Mouse (Mus musculus) adrenal gland (tissue): ENCODE results near the gene Ccdc6.

Experiments used
- intact Hi-C: fragments of 180-260 bp; cut with DNase I; formaldehyde crosslinking; loops from one replicate; pipeline ENCODE4 v1.15.1; 2025
- long read RNA-seq, 2 experiments: library from polyadenylated mRNA; unstranded; transcript quantifications; one replicate each; pipeline ENCODE4 v2.0.0; 2020; ENCODE audit warnings: borderline replicate concordance in 1 of 2; ENCODE audit not compliant: insufficient replicate concordance in 1 of 2

Ccdc6 gene
- long read RNA-seq, experiment 1, partial matches to known transcripts = 0 of 21 reads
- long read RNA-seq, experiment 1, other reads (novel, unspliced or antisense) = 21 of 21 reads
- long read RNA-seq, experiment 2, partial matches to known transcripts = 1 of 27 reads
- long read RNA-seq, experiment 2, other reads (novel, unspliced or antisense) = 26 of 27 reads

DNA sequence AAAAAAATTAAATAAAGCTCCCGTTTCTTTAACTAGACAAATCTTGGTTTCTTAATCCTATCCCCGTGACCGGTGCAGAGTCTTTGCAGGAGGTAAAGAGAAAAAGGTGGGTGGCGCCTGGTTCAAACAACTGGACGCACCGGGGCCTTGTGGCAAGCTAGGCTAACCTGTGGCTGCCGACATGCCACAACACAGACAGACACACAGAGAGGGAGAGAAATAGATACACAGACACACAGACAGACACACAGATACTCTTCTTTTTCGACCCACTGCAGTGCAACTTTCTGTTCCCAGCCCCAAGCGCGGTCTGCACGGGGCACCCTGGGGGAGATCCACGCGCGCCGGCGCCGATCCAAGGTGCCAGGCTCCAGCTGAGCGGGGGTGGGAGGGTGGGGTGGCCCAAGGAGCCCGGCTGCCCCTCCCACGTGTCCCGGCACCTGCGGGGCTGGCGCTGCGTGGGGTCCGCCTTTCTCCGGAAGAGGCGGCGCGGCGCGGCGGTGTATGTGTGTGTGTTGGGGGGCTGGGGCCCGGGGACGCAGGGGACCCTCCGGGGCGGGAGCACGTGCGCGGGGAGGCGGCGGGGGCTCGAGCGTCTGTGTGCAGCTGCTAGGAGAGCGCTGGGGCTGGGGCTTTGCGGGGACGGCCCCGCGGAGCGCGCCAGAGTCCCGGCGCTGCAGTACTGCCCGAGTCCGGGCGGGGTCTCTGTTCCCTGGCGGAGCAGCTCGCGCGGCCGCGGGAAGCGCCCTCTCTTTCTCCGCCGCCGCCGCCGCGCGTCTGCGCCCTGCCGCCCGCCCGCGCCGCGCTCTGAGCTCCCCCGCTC is at the start of gene Ccdc6:
Gene Ccdc6, plus strand, starts transcription at position 756 of the 823 bp plus-strand sequence.
- intact Hi-C loops = loop anchor here (5.0 kb wide), 1 partner anchor 41 kb away; no protein-coding TSS in a partner anchor

DNA sequence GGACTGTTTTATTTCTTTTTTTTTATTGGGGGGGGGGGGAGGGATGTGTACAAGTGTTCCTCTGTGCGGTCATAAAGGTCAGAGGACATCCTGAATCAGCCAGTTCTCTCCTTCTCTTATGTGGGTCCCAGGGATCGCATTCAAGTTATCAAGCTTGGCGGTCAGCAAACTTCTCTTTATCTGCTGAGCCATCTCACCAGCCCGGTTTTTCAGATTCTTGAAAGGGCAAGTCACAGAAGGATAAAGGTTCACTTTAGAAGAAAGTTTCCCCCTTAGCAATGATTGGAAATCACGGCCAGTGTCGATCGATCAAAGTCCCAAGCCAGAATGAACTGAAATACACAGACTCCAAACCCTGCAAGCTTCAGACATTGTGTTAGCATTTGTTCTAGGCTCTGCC is 47.1 kb upstream of the Ccdc6 start:
- intact Hi-C loops = no loop called here

DNA sequence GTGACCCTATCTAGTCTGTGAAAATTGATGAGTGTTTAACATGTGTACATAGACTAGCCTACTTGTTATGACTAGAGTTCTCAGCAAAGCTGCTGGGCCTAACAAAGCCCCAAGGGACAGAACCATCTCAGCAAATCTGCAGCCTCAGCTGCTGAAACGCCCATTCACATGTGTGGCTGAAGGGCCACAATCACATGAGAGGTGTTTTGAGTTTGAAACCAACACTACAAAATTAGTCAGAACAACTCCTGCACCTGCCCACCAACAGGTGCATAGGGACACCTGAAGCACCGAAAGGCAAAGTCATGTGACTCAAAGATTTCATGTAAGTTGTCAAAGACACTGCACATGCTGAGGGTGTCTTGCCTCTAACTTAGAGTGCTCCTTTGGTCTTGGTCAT is 41.6 kb upstream of the Ccdc6 start:
- intact Hi-C loops = no loop called here

DNA sequence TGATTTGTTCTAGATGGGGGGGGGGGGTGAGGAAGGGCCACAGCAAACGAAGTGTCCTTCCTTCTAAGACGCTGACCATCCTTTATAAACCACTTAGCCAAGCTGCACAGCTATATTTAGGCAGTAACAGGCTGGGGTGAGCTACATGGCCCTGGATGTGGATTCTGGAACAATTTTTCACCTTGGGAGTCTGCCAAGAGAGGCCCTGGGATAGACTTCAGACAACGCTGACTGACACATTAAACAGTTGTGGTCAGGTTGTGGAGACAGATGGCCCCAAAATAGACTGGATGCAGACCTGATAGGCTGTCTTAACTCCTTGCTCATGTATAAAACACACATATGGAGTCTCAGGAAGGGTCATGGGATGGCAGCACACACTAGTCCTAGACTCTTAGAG is 39.9 kb upstream of the Ccdc6 start:
- intact Hi-C loops = no loop called here

DNA sequence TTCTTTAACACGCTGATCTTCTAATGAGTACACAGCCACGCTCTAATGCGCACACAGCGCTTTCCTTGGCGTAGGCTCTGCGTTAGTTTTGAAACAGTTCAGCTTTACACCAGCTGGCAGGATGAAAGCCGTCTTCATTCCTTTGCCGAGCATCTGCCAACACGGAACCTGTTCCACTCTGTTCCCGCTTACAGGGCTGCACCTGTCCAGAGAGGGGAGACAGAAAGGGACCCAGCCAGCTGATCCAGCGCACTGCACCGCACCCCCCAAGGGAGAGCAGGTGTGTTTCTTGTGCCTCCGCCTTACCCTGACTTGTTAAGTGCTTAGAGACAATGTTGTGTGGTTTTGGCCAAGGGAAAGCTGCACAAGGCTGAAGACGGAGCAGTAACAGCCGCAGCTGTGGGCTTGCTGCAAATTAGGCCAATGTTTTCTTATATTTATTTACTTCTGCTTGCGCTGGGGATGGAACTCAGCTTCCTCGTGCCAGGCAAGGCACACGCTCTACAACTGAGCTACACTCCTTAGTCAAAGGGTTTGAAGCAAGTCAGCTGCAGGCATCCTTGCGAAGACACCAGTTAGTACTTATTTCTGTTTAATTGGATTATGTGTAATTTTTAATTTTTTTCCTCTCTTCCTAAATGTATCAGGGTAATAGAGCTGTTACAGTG is 36.8 kb upstream of the Ccdc6 start:
- intact Hi-C loops = no loop called here

DNA sequence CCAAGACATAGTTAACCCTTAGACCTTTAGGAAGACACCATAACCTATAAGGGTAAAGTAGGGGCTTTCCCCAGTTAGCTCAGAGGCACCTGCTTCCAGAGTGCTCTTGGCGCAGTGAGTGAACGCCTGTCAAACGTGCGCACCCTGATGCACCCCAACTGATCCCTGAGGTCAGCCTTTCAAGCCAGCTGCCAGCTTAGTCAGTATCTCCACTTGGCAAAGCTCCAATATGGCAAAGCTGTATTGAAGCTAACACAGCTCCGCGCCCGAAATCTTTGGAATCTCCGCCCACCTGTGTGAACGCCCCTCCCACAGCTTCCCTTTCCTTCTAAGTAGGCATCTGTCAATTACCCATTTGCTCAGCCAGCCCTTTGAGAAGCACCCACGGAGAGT is 36.2 kb upstream of the Ccdc6 start:
- intact Hi-C loops = no loop called here

DNA sequence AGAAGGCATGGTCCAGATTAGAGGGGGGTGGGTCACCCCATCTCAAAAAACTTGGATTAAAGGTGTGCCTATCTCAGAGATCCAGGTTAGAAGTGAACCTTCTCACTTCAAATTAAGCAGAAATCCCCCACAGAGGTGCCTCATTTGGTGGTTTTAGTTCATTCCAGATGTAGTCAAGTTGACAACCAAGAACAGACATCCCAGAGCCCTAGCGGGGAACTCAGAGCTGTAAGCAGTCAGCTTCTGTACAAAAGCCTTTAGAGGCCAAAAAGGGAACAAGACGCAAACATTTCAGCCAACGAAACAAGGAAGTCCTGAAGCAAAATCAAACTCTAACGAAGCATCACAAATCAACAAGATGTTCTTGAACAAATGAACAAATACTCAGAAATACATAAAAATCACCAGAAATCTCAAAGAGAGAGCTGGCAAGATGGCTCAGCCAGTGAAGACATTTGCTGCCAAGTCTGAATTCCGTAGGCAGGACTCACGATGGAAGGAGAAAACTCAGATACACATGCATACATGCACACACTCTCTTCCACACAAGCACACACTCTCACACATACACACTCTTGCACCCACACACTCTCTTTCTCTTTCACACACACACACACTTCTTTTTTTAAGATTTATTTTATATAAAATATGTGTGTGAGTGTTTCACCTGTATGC is 32.9 kb upstream of the Ccdc6 start:
- intact Hi-C loops = no loop called here

DNA sequence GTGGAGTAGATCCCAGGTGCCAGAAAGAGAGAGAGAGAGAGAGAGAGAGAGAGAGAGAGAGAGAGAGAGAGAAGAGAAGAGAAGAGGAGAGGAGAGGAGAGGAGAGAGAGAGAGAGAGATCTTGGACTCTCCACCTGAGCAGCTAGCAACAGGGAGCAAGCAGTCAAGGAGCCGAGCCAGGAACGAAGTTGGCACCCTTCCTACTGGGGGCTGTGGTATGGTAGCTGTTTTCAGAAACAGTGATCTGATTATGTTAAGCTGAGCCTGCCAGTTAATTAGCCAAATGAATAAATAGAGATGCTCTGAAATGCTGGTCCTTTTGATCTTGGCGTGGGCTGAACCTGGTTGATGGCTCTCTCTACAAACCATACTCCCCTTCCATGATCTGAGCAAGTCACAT is 31.7 kb upstream of the Ccdc6 start:
- intact Hi-C loops = no loop called here

DNA sequence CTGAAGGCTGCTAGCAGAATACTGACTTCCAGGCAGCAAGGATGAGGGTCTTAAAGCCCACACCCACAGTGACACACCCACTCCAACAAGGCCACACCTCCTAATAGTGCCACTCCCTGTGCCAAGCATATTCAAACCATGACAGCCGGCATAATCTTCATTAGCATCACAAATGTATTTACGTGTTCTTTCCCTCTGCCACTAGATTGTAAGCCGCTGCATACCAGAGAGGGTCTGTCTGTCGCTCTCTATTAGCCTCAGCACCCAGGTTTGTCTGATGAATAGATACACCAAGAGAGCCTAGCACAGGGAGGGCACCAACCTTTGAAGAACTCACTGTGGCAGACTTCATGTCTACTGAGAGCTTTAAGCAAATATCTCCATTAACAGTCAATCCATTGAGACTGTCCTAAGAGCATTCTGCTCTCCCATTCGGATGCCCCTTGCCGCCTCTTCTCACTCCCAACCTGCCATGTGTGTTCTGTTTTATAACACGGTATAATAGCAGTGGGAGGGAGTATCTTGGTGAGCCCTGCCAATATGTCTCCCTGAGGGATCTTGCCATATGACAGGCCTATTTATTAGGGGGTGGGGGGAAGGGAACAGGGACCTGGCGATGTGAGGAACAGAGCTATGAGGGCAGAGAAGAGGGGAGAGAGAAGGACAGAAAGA is 30.3 kb upstream of the Ccdc6 start:
- intact Hi-C loops = no loop called here

DNA sequence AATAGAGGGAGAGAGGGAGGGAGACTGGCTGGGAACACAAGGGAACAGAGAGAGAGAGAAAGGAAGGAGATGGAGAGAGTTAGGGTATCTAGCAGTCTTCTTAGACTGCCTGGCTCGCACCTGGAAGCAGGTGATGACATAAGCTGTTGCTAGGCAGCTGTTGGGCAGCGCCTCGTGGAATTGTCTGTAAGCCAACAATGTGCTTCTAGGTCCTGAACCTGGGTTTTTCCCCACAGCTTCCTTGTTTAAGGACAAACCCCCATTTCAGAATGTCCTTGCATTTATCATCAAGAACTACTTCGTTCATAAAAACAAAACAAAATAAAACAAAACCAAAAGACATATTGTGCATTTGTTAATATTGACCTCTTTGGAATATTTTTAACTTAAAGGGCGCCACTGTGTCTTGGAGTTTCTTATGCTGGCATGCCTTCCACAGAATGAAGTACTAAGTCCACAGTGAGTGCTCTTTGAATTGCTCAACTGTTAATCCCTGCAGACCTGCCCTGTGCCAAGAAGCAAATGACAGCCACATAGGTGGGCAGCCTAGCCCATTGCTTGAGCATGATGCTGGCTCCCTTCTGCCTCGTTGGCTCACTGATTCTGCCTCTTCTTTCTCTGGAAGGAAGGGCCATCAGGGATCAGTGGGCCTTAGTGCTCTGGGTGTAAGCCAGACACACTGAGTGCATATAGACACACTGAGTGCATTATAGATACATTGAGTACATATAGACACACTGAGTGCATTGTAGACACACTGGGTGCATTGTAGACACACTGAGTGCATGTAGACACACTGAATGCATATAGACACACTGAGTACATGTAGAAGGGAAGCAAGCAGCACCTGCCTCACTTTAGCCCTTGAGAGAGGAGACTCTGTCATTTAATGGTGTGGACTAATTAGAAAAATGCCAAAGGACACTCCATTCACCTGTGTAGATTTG is 29.5 kb upstream of the Ccdc6 start:
- intact Hi-C loops = no loop called here

DNA sequence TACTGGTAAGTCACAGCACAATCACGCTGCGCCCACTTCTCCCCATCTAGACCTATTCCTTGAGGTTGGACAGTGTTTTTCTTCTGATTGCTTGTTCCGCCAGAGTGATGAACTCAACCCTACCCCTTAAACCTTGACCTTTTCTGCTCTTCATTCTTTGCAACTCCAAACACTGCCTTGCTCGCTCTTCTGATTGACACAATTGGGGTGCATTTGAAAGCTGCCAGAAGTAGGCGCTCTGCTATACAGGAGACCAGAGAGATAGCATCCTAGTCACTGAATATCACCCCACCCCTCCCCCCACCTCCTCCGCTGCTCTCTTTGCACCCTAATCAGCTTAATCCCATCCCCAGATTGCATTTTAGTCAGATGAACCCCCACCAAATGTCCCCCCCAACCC is 27.6 kb upstream of the Ccdc6 start:
- intact Hi-C loops = no loop called here

DNA sequence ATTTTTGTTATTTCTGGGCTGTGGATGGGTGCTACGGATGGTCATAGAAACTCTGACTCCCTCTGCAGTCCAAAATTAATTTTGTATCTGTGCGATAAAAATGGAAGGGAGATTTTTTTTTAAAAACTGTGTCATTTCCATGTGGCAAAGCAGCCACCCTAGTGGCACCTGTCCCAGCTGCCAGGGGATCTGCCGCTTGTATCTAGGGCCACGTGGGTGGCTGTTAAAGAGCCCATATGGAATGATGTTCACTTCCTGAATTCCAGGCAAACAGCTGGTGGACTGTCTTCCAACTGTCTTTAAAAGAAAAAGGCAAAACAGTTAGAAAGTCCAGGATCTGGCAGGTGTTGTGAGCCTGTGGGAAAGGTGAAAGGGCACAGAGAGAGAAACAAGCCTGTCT is 25.6 kb upstream of the Ccdc6 start:
- intact Hi-C loops = no loop called here

DNA sequence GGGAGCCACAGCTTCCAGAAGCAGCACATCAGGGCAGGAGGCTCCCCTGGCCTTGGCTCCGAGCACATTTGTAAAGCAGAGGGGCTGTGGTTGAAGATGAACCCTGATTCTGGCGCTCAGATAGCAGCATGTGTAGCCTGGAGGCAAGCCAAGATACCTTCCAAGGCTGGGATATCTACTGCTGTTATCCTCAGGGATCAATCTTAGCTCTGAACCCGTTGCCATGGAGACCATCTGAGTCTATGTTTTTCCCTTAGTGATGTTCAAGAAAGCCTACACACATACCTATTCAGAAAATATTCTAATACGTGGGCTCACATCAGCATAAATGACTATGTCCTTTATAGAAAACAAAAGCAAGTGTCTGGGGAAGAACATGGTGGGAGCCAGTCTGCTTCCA is 19.5 kb upstream of the Ccdc6 start:
- intact Hi-C loops = no loop called here

DNA sequence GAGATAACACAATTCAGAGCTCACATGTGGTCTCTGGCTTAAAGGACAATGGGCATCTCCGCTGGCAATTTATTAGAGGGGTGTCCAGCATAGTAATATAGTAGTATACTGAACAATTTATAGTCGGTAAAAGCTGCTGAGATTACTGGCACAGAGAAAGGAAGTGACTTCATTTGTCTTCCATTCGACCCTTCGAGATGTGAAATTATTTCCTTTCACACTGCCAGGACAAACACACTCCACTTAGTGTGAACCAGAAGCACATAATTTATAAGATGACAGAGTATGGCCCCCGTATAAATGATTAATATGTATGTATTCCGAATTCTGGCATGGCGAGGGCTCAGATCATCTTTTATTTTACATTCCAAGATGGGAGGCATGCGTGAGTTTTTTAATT is 16.0 kb upstream of the Ccdc6 start:
- intact Hi-C loops = no loop called here

DNA sequence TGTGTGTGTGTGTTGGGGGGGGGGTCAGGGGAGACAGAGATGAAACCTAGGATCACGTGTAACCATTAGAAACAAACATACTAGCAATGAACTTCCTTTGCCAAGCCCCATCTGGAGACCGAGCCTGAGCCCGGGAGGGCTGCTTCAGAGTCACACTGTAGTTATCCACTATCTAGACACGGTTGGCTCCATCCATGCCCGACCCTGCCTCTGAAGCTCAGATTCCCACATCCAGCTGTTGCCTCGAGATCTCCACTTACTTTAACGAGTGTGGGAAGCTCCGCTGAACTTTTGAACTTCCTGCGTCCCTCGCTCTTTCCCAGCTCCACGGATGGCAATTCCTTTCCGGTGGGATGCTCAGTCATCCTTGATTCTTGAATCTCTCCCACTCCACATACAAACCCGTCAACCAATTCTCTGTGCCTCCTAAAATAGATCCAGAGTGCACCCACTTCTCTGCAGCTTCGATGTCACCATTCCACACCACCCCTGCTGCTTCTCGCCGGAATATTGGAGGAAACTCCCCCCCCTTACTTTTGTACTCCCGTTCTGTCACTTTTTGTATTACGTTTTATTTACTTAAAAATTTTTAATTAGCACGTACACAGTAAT is 15.3 kb upstream of the Ccdc6 start:
- intact Hi-C loops = no loop called here

DNA sequence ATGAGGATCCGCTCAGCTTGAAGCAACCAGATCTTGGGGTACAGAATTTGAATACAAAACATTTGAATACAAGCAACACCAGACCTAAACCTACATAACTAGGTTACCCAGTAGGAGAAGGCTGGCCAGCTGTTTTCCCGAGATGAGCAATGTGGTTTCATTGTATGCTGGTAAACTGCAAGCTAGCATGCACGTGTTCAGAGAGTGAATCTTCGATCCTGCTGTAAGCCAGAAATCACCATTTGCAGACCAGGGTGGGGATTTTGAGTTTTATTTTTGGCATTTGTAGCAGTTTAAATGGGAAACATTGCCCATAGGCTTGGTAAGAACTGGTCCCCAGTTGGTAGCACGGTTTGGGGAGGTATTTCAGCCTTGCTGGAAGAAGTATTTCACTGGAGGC is 13.7 kb upstream of the Ccdc6 start:
- intact Hi-C loops = no loop called here

DNA sequence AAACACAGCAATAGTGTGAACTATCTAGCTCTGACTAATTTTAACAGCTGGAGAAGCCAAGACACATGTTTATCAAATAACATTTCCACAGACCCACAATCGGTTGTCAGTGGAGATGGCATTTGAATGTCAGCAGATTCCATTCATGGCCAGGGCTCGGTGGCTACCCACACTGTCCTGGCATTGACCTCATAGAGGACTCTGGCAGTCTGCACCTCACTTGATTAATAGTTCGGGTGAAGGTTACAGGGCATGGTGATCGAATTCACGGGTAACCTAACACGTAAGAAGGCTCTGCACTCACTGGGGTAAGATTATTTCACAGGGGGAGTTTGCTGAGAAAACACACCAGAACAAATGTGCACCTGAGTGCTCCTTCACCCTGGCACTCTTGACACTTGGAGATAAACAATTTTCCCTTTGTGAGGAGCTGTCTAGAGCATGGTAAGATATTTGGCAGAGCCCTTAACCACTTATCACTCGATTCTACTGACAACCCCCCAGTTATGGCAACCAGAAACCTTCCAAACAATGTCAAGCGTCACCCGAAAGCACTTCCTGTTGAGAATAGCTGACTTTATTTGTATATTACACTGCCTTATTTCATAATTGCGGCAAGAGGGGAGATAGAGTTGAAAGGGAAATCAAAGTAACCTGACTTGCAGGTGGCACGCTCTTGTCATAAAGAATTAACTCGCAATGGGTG is 11.5 kb upstream of the Ccdc6 start:
- intact Hi-C loops = no loop called here

DNA sequence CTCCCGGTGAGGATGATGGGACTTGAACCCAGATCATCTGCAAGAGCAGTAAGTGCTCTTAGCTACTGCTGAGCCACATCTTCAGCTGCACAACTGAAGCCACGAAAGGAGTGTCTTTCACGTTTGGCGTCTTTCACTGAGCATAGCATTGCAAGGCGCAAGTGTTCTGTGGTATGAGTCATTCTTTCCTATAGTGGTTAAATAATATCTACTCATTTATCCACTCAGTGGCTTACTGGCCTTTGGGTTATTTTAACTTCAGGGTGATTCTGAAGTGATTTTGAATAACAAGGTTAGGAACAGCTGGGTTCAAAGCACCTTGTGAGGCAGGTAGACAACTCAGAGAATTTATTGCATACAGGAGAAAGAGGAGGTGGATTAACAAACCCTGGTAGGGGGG is 8.1 kb upstream of the Ccdc6 start:
- intact Hi-C loops = no loop called here

DNA sequence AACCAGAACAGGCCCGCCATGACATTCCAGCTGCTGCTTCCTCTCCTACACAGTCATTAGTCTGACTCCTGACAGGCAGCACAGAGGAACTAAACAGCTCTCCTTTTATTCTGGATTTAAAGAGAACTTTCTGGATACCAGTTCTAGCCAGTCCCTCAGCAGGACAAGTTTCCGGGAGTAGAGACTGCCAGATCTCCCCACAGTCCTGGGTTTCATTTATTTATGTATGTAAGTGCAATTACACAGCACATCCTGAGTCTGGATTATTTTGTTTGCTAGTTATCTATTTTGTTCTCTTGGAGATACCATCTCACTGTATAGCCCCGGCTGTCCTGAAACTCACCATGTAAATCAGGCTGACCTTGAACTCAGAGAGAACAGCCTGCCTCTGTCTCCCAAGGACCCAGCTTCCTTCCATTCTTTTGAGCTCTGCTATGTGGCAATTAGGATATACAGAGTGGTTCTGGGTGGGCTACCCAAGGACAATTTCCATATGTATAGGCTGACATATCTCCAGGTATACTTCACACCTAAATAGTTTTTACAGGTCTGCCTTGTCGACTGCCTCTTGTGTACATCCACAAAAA is 5.0 kb upstream of the Ccdc6 start:
- intact Hi-C loops = no loop called here
